Mouse (Mus musculus) adrenal gland, postnatal 4 days (tissue): Measurements from ENCODE around the gene Mat2a. TPM values are rescaled to one million over a fixed set of nuclear protein-coding genes. Genes with fewer than 3 reads are reported as not detected.

ENCODE experiments used
- DNase-seq, 2 experiments: peaks; one replicate each; pipeline ENCODE4 v3.0.0; 2021 to 2022; ENCODE audit warnings: low spot score in 2 of 2, mixed read lengths in 2 of 2
- total RNA-seq, 2 experiments: library from RNA; stranded (reverse); gene quantifications; 2 replicates each; pipeline ENCODE4 v1.2.3; 2021

Gene Mat2a
- total RNA-seq, 2 experiments from 2014 or later: 237 to 266 TPM

DNA sequence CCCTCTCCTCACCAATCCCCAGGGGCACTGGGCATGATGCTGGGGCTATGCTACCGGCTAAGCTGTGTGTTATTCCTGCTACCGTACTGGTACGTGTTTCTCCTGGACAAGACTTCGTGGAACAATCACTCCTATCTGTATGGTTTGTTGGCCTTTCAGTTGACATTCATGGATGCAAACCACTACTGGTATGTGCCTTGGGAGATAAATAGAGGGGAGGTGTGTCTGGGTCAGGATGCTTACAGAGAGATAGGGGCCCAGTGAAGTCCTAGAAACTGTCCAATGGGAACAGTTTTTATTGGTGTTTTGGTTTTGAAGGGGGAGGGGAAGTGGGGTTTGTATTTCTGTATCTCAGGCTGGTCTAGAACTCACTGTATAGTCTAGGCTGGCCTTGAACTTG is 21.1 kb downstream of the Mat2a start:
- DNase-seq: no peak

GRCm38 (mm10) chr6:72415964-72416772 is 23.2 kb downstream of the Mat2a start:
- no peak for DNase-seq

DNA sequence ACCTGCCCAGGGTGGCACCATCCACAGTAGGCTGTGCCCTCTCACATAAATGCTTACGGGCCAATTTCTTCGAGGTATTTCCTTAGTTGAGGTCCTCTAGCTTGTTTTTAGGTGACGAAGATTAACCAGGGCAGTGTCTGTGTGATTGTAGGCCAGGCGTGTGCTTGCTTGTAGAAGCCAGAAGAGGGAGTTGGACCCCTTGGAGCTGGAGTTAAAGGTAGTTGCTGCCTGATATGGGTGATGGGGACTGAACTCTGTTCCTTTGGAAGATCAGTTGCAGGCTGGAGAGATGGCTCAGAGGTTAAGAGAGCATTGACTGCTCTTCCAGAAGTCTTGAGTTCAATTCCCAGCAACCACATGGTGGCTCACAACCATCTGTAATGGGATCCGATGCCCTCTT is 24.2 kb downstream of the Mat2a start:
- DNase-seq: no peak

DNA sequence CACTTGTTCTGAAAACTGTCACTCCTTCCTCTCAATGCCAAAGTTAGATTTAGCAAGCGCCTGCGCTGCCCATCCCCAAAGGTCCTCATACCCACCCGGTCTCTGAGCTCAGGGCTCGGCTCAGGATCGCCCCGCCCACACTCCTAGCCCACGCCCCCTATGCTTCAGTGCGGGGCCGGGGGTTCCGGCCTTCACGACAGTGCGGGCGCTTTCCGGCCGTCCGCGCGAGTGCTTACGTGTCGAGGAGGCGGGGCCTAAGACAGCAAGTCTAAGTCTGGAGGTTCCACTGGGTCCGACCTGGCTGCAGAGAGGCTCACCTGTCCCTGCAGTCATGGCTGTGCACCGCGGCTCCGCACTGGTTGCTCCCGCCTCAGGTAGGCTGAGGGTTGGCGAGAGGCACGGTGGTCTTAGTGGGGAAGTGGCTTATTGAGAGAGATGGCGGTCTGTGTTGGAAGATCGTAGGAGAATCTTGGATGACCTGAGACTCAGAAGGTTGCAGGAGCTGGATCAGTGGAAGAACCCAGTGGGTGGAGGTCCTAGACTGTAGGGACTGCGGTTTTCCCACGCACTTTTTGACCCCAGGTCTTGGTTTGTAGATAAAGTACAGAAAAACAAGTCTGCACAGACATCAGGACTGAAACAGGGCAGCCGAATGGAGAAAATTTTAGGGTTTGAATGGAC is 25.1 kb downstream of the Mat2a start, which contains the start of gene Ggcx:
Ggcx (plus strand) TSS at position 233 of the 681 bp plus-strand sequence.
- DNase-seq: peak; percentile 78 to 86

- no peak for DNase-seq
Observed at GRCm38 (mm10) chr6:72410518-72410917, 28.8 kb downstream of the Mat2a start.

- DNase-seq: no peak
Observed at GRCm38 (mm10) chr6:72410003-72410402, 29.4 kb downstream of the Mat2a start.

DNA sequence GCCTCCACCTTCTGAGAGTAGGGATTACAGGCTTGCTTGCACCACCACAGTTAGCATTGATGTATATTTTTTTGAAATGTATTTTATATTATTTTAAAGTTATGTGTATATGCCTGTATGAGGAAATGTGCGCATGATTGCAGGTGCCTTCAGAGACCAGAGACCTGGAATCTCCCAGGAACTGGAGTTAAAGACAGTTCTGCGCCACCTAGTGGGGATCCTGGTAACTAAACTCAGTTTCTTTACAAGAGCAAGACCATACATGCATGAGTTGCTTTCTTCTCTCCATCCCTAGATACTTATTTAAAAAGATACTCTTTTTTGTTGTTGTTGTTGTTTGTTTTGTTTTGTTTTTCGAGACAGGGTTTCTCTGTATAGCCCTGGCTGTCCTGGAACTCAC is 29.8 kb downstream of the Mat2a start:
- no peak for DNase-seq

DNA sequence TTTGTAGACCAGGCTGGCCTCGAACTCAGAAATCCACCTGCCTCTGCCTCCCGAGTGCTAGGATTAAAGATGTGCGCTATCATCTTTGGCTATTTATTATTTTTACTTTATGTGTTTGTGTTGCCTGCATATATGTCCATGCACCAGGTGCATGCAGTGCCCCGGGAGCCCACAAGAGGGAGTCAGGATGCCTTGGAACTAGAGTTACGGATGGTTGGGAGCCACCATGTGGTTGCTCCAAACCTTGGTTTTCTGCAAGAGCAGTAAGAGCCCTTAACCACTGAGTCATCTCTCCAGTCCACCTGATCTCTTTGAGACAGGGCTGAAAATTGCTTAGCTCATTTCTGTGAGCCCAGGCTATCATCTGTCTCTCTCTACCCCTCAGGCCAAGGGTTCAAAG is 32.2 kb downstream of the Mat2a start:
- DNase-seq: peak; percentile 52 to 74

- no peak for DNase-seq
Observed at GRCm38 (mm10) chr6:72405356-72405755, 34.0 kb downstream of the Mat2a start.

DNA sequence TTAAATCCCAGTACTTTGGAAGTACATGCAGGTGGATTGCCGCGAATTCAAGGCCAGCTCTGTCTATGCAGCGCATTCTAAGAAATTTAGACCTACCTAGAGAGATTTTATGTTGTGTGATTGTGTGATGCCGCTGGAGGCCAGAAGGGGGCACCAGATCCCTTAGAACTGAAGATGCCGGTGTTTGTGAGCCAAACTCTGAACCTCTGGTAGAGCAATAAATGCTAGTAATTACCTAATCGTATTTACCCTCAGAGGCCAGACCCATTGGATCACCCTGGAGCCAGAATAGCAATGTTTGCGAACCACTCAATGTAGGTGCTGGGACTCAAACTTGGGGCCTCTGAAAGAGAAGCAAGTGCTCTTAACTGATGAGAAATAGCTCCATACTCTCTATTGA is 37.5 kb downstream of the Mat2a start:
- peak; percentile 49 to 51 for DNase-seq

DNA sequence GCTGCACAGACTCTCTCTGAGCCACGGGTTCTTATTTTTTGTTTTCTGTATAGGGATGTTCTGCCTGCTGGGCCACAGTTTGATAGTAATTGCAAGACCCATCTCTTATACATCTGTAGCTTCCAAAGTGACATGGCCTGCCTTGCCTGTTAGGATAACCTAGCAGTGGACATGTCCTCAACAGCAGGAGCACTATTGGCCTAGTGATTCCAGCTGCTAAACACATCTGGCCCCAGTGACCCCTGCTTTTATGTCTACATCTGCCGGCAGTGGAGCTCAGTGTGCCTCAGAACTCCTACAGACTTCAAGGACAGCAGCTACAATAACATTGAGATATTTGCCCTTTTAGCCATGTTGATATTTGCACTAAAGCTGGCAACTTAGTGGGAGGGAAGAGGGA is 39.4 kb downstream of the Mat2a start:
- no peak for DNase-seq

GRCm38 (mm10) chr6:72396837-72397251 is 42.5 kb downstream of the Mat2a start:
- DNase-seq: no peak

DNA sequence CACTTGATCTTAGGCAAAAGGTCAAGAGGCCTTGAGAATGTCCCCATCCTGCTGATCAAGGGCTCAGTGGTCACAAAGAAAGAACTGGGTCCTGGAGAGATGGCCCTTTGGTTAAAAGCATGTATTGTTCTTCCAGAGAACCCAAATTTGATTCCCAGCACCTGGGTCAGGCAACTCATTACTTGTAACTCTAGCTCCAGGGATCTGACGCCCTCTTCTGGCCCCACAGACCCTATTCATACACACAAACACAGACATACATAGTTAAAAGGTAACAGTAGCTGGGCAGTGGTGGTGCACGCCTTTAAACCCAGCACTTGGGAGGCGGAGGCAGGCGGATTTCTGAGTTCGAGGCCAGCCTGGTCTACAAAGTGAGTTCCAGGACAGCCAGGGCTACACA is 47.0 kb downstream of the Mat2a start:
- DNase-seq: no peak

DNA sequence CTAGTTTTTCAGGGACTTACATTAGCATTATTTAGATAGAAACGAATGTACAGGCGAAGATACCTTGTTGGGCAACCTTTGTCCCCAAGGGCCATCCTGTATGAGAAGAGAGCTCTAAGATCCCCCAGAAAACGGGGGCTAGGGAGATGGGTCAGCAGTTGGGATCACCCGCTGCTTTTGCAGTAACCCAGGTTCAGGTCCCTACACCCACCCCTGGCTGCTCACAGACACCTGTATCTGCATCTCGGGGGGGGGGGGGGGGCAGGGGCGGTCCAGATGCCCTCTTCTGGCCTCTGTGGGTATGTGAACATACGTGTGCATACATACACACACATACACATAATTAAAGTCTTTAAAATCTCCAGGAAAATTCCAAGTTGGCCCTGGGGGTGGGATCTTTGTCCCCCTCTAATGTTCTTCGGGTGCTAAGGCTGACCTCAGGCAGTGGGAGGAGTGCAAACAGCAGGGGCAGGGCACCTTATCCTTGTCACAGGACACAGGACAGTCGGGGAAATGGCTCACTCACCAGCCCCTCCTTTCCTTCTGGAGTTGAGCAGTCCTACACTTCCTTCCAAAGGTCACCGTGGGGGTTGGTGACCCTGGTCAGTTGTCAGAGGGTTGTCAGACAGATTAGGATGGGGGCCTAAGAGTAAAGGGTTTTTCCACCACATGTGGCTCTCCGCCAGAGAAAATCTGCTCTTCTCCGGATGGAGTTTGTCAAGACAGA is 48.4 kb downstream of the Mat2a start:
- peak in 1 of 2 experiments; percentile 47 for DNase-seq

GRCm38 (mm10) chr6:72389941-72390771 is 49.2 kb downstream of the Mat2a start, which contains the start of gene Vamp8:
TSS of gene Vamp8 (minus strand) at chr6:72390703.
- peak; percentile 54 to 68 for DNase-seq

- peak in 1 of 2 experiments; percentile 23 for DNase-seq
Observed at GRCm38 (mm10) chr6:72389471-72389940, 49.9 kb downstream of the Mat2a start.

GRCm38 (mm10) chr6:72388791-72389329 is 50.5 kb downstream of the Mat2a start:
- no peak for DNase-seq

DNA sequence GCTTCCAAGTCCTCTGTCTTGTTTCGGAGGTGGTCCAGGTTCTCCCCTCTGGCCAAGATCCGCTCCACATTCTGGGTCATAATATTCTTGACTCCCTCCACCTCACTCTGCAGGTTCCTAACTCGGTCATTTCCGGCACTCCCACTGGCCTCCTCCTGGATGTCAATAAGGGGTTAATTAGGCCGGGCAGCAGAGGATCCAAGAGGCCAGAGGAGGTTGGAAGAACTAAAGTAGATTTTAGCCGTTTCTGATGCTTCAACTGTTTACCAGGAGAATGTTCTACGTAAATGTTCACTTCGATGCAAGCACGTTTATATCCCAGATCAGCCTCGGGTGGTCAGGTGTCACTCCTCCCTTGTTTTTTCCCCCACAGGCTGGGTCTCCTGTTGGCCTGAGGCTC is 51.1 kb downstream of the Mat2a start:
- no peak for DNase-seq

DNA sequence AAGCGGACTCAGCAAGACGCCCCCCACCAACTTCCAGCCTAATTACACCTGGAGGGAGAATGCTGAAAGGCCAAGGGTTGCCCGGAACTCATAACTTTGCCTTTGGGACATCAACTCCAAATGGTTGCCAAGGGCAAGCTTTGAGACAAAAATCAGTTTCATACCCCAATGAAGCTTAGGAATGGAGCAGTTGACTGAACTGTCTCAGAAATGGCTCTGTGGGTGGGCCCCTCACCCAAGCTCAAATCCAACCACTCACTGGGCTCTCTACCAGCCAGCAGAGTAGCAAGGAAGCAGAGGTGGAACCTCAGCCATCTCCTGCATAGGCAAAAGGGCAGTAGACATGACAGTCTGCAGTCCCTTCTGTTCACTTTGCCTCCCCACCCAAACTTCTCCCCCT is 51.5 kb downstream of the Mat2a start:
- no peak for DNase-seq

- DNase-seq: no peak
Observed at GRCm38 (mm10) chr6:72386561-72386960, 52.8 kb downstream of the Mat2a start.
